Mouse (Mus musculus): ENCODE results near the gene Ehd2.

The Ehd2 gene

DNA sequence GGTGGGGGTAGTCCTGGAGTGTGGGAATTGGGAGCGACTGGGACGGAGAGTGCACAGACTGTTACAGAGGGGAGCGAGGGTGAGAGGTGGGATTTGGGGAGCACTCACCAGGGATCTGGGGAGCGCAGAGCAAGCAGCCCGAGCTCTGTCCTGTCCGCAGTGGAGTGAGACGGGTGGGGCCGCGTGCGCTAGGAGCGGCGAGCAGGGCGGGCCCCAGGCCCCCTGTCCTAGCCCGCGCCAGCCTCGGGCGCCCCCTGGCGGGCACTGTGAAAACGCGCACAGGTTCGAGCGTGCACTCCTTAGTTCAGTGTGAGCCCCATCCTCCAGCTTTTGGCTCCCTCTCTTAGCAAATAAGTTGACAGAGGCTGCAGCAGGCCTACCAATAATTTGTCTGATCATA, at the start of gene Ehd2:
Ehd2 (minus strand) TSS at position 256 of the 400 bp plus-strand sequence.
- peak; percentile 78 to 88 for DNase-seq

DNA sequence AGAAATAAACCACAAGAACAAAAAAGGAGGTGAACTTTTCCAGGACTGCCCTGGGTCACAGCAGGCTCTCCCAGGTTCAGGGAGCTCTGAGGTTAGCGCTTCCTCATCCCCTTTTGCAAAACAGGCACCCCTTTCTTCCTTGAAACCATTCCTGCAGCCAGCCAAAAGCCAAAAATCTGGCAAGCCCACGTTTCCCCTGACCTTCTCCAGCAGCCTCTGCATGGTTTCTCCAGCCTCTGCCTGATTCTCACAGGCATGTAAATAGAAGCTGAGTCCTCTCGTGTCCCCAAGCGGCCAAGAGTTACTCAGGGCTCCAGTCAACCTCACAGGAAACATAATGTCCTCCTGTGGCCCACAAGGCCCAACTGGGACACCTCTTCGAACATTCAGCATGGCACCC, 48.0 kb upstream of the Ehd2 start:
- DNase-seq = no peak

DNA sequence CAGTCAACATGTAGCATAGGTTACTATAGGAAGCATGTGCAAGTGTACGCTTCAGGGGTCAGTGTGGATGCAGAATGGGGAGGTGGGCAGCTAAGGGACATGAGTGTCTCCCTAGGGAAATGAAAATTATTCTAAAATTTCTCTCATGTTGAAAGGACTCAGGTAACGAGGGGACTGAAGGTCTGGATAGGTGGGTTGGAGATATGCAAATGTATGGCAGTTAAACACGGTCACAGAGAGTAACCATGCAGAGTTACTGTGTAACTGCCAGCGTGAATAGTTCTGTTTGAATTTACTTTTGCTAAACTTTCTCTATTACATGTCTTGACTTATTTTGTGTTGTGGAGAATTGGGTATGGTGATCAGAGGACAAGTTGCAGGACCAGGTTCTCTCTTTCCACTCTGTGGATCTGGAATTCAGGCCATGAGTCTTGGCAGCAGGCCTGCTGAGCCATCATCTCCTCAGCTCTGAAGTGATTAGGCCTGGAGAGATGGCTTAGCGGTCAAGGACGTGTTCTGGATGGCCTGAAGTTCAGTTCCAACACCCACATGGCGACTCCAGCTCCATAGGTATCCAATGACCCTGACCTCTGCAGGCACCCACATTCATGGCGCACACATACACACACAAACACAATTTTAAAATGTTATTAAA, 47.3 kb upstream of the Ehd2 start:
- peak; percentile 71 to 82 for DNase-seq

DNA sequence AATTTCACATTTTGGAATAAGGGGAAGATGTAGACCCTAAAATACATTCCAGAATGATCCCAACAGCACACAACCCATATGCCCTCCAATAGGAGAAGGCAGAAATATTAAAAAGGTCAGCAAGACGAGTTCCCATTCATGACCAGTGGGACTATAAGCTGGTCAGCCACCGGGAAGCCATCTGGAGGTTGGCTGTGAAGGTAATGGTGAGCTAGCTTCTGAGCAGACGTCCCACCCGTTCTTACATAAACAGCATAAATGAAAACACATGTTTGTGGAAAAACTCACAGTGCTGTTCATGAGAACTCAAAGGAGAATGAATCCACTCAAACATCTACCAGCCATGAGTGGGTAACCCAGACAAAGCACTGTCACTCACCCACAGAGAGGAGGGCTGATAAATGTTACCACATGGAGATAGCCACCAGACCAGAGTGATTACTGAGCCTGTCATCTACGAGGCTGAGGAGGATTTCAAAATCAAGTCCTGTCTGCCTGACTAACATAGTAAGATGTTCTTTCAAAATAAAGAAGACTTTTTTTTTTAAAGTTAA, 46.4 kb upstream of the Ehd2 start:
- DNase-seq = peak in 1 of 2 experiments; percentile 44

DNA sequence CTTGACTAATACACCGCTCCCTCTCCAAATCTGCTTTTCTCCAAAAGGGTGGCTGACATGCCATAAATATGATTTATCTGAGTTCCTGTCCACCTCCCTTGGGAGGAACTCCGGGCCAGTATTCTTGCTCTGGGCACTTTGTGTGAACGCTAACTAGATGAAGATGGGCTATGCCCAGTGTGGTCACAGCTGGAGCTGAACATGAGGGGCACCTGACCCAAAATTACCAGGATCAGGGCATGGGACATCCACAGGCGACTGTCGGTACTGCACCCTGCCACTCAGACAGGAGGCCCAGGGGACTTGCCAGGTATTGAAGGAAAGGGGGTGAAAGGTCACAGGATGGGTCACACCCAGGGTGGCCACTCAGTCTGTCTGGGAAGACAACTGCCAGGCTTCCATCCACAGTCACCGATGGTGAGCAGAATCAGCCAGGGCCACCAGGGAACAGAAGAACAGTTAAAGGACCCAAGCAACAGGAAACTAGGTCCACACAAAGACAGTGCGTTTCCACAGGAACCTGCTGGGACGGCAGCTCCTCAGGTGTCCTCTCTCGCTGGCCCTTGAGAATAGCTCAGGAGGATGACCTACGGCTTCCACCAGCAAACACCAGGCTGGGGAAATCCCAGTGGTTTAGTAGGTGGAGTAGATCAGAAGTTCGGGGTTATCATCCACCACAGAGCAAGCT, 45.4 kb upstream of the Ehd2 start:
- DNase-seq = peak in 1 of 2 experiments; percentile 47

DNA sequence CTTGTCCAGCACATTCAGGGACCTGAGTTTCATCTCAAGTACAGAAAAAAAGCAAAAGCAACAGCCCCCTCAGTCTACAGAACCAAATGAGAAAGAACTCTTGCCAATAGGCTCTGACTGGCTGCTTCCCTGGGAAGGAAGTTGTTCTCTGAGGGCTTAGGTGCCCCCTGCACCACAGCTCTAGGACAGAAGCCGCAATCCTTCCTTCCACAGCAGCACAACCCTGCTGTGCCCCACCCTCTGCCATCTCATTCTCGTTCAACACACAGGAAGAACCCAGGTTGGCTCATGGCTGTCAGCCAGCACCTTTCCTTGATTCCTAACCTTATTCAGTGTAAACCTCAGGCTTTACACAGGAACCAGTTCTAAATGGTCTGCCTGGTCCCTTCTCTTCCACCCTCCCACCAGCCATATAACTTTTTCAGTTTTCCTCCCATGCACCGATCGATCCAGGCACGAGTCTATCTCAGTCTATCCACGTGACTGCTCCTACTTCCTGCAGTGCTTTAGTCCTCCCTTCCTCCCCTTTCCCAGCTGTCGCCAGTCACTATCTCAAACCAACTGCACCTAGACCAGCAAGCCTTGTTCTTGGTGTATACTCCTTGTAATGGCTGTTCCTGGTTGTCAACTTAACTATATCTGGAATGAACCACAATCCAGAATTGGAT, 44.2 kb upstream of the Ehd2 start:
- no peak for DNase-seq

DNA sequence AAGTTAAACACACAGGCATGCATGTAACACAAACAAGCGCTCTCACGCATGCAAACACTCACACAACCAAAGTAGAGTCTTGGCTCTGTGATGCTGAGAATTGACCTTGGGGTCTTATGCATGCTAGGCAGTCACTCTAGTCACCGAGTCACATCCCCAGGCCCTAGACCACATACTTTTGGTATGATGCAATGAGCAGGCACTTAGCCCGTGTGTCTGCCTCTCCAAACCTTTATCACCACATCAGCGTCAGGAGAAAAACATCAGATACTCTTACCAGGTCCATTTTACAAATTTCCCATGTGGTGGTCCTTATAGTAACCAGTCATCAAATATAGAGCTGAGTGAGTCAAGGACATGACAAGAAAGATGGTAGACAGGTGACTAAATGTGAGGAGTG, 43.3 kb upstream of the Ehd2 start:
- DNase-seq = no peak

DNA sequence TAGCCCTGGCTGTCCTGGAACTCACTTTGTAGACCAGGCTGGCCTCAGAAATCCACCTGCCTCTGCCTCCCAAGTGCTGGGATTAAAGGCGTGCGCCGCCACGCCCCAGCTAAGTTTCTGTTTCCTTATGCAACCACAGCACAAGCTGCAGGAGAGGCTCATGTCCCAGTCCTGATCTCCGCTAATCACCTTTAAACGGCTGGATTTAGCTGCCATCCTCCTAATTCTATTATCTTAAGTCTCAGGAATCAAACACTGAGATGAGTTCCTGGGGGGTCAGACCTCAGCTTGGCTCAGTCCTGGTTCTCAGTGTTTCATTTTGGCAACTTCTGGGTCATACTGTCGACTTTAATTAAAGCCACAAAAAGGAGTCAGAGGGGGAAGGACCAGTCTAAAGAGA, 42.3 kb upstream of the Ehd2 start:
- DNase-seq = no peak

DNA sequence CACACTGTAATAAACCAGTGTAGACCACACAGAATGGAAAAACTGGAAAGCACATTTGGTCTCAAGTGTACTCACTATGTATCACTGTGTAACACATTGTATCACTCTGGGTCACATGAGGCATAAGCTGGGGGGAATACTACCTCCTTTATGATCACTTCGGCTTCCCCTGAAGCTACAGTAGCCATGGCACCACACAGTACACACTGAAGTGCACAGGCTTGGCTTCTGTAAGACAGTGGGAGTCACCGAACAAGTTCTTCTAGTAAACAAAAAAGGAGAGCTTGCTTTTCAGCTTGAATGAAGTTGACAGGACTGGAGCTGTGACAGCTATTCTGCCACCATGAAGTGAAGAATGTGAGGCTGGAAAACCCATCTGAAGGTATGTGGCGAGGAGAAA, 37.7 kb upstream of the Ehd2 start:
- DNase-seq = no peak

DNA sequence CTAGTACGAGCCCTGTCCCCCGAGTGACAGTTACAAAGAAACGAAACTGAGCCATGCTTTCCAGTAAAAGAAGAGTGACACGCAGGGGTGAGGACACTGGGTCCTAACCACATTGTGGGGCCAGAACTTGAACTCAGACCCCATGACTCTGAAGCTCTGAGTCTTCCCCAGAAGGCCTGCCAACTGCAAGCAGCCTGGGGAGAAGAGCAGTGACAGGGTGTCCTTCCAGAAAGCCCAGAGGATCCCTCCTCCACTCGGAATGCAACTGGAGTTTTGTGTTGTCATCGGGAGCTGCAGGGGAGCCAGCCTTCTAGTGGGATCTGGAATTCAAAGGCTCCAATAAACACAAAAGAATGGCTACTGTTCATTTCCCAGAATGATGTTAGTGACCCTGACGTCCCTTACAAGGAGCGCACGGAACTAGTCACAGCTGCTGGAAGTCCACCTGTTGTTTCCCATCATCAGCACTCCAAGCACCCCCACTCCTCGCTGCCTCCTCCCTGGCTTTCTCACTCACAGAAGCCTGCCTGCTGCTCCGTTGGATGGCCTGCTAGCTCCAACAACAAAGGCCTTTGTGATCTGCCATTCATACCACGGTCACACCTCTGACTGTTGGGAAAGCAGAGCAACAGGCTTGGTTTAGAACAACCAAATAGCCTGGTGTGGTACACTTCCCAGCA, 37.0 kb upstream of the Ehd2 start:
- DNase-seq = peak in 1 of 2 experiments; percentile 34

DNA sequence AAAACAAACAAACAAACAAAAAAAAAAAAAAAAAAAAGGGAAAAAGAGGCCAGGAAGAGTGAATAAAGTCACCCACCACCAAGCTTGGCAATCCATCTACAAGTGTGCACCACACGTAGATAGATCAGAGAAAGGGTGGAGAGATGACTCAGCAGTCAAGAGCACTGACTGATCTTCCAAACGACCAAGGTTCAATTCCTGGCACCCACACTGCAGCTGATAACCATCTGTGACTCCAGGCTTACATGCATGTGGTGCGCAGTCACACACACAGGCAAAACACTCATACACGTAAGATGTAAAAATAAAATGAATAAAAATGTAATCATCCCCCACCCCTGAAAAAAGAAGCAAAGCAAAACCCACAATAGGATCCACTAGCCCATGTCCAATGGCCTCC, 35.7 kb upstream of the Ehd2 start:
- no peak for DNase-seq

DNA sequence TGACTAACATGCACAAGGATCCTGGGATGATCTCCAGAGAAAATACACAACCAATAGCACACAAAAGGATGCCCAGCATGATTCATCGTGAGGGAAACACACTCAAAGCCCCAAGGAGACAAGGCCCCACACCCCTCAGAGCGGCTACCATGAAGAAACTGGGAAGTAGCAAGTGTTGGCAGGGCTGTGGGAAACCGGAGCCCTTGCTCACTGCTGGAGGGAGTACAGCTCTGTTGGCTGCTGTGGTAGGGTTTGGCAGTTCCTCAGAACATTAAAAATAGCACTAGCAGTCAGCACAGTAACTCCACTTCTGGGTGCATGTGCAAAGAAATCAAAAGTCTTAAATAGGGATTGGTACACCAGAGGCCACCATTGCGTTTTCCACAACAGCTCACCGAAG, 34.8 kb upstream of the Ehd2 start:
- peak in 1 of 2 experiments; percentile 36 for DNase-seq

DNA sequence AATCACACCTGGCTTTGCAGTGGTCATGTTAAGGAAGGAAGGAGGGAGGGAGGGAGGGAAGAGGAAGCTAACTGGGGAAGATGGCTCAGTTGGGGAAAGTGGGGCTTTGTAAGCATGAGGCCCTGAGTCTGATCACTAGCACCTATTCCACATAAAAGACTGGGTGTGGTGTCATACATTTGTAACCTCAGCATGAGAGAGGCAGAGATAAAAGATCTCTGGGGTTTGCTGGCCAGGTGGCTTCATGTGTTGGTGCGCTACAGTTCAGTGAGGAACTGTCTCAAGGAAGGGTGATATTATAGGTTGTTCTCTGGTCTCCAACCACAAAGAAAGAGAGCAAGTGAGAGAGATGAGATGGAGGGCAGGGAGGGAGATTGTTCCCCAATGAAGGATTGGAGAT, 34.3 kb upstream of the Ehd2 start:
- DNase-seq = no peak

DNA sequence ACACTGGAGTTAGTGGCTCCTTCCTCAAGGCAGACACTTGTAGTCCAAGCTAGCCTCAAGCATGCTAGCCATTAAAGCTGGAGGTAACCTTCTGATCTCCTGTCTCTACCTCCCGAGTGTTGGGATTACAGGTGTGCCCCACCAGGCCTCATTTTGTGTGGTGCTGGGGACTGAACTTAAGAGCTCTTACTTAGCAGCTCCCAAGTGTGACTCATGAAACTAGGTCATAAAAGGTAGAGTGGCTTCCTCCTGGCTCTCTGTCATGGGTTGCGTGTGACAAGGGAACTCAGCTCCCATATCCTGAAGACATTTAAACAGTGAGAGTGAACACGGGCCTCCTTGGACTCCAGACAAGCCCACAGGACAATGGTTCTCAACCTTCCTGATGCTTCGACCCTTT, 26.4 kb upstream of the Ehd2 start:
- no peak for DNase-seq

DNA sequence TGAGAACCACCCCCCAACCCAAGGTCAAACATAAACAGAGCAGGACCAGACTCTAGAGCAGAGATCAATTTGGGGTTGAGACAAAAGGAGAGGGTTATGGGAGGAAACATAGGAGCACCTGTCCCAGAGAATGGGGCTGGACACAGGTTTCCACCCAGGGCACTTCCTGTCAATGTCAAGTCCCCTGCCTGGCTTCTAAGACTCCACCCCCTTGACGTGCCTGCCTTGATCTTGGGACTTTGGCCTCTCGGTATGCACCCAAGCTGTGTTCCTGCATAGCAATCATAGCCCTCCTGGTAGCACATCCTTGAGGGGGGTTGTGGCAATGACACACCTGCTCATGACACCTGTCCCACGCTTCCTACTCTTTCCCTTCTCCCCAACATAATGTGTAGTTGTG, 25.8 kb upstream of the Ehd2 start:
- no peak for DNase-seq

DNA sequence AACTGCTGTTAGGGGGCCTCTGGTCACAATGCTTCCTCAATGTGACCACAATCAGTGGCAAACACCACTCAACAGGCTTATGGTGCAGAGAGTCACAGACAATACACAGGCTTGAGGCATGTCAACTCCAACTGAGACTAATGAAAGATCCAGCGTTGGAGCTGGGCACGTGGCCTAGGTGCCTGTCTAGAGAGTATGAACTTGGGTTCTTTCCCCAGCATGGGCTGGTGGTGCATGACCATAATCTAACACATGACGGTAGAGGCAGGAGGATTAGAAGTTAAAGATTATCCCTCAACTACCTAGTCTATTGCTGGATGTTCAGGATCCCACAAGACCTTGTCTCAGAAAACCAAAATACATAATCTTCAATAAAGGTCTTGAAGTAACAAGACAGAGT, 24.4 kb upstream of the Ehd2 start:
- no peak for DNase-seq

DNA sequence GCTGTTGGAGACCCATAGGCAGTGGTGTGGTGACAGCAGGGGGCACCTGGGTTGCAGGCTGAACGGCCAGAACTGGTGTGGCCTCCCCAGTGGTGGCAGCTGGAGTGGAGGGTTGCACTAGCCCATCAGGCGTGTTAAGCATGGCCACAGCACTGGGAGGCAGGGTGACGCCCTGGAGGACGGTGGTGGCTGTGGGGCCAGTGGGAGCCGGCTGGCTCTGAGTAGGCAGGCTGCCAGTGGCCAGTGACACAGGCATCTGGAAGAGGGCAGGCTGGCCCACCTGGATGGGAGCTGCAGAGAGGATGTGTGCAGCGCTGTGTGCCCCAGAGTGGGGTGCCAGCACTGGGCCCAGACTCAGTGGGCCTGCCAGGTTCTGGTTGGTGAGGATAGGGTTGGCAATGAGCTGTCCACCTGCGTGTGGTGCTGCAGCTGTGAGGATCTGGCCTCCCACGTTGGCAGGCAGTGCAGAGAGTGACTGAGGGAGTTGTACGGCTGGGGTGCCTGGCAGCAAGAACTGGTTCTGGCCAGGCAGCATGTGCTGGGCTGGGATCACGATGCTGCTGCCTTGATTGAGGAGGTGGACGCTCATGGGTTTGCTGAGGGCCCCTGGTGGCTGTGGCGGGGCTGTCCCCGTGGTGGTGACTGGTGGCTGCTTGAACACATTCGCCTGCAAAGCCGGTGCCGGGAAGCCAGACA, 20.4 kb upstream of the Ehd2 start:
- peak in 1 of 2 experiments; percentile 21 for DNase-seq

DNA sequence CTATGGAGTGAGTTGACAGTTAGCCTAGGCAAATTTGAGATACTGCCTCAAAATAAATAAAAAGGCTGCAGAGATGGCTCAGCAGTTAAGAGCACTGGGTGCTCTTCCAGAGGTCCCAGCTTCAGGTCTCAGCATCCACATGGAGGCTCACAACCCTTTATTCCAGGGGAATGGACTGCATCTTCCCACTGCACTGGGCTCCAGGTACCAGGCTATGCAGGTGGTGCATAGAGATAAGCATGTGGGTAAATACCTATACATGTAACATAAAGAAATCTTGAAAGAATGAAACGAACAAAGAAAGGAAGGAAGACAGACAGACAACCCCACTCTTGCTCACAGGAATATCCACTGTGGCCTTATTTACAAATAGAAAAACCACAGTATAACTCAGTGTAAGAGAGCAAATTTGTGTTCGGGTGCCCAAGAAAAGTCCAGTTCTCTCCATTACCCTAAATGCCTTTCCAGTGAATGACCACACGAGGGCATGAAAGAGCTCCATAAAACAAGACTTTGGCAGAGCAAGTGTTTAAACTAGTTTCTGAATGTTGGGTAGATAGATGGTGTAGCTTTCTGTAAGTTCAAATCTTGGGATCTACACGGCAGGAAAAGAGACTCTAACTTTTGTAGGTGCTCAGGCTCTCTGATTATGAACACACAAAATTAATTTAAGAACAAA, 15.5 kb upstream of the Ehd2 start:
- DNase-seq = peak in 1 of 2 experiments; percentile 54

DNA sequence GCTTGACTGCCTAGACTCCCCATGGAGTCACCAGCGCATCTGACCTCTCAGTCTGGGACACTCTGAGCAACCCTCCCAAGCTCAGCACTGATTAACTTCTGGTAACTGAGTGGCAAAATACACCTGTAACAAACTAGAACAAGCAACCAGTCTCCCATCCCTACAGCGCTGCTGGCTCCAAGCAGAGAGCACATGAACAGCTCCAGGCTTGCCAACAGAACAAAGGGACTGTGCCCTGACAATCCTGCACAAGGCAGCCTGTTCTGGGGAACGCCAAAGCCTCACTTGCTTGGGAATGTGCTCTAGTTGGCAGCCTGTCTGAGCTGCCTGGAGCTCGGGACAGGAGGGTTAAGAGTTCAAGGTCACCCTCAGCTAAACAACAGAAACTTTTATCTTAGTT, 14.2 kb upstream of the Ehd2 start:
- peak in 1 of 2 experiments; percentile 16 for DNase-seq

DNA sequence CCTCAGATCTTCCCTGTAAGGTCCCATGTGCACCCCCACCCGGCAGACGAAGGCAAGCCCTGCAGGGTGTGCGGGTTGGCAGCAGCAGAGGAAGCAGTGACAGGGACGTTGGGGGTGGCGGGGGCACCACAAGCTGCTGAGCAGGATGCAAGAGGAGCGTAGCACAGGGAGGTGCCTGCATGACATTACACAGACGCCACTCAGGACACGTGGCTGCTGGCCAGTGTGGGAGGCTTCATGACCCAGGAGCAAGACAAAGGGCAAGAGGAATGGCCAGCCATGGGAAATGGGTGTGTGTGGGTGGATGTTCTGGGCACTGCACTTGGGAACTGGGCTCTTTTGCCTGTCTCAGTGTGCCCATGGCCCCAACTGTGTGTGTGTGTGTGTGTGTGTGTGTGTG, 12.9 kb upstream of the Ehd2 start:
- peak in 1 of 2 experiments; percentile 36 for DNase-seq

DNA sequence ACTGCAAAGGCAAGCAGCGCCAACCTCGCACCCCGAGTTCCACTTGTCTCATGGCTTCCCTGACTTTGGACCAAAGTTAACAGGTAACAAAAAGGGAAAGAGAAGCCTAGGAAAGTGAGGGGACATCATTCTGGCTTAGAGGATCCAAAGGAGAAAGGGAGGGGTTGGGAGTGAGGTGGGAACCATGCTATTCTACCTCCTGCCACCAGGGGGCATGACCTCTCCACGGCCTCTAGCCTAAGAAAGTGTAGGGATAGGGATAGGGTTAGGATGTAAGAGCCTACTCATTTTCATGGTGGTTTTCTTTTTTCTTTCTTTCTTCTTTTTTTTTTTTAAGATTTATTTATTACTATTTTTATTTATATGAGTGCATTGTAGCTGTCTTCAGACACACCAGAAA, 8.5 kb upstream of the Ehd2 start:
- DNase-seq = peak; percentile 69 to 81

DNA sequence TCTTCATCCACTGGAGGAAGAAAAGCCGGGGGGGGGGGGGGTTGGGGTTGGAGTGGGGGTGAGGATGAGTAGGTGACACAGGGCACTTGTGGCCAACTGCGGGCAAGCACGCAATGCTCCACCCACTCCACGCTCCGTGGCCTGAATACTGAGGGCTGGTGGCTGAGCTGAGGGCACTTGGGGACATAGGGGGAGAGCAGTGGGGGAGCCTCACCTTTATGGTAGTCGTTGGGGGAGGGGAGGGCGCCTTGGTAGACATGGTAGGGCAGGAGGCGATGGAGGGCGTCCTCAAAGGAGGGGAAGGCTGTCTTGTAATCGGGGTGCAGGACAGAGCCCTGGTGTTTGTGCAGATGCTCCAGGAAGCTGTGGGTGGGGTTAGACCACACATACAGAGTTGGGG, 8.1 kb upstream of the Ehd2 start:
- peak in 1 of 2 experiments; percentile 46 for DNase-seq
